Mouse (Mus musculus) cerebellum, adult 2 months (tissue): Measurements from ENCODE around the gene Clta. TPM values are rescaled to one million over a fixed set of nuclear protein-coding genes. Genes with fewer than 3 reads are reported as not detected.

Source experiments
- DNase-seq, 2 experiments: peaks; one replicate each; pipeline ENCODE4 v3.0.0; 2021
- H3K27ac ChIP-seq: fragments of 200-500 bp; 2 replicates; pipeline ENCODE4 v1.5.1; 2012; ENCODE audit warnings: low read length, control low read depth, inconsistent platforms; ENCODE audit not compliant: insufficient read depth
- H3K27me3 ChIP-seq: fragments of 200-500 bp; 2 replicates; pipeline ENCODE4 v1.6.1; 2012; ENCODE audit warnings: inconsistent platforms, mild to moderate bottlenecking, low read length, moderate library complexity; ENCODE audit not compliant: control insufficient read depth, insufficient read depth
- H3K4me1 ChIP-seq: fragments of 200-500 bp; 2 replicates; pipeline ENCODE4 v1.6.1; 2011; ENCODE audit warnings: low read length; ENCODE audit not compliant: control insufficient read depth, insufficient read depth
- H3K4me3 ChIP-seq: fragments of 200-500 bp; replicated peaks from 2 replicates; pipeline ENCODE3; 2011; ENCODE audit warnings: mild to moderate bottlenecking, low read depth, low read length, control low read depth; ENCODE audit not compliant: insufficient read depth
- CTCF ChIP-seq: fragments of 200-500 bp; IDR thresholded peaks from 2 replicates; pipeline ENCODE4 v1.5.1; 2011; ENCODE audit warnings: low read depth, mild to moderate bottlenecking, control low read depth, low read length, moderate library complexity, borderline replicate concordance; ENCODE audit not compliant: insufficient read depth
- POLR2A ChIP-seq: fragments of 200-500 bp; IDR thresholded peaks from 2 replicates; pipeline ENCODE4 v1.6.1; 2011; ENCODE audit warnings: low read length, control low read depth, borderline replicate concordance; ENCODE audit not compliant: insufficient read depth
- WGBS: fragments of 180-500 bp; shearing (Covaris S2); methylation state at CpG from one replicate; pipeline ENCODE4 v1.1.7; 2018; 5-methylcytosine and 5-hydroxymethylcytosine counted together
- polyA plus RNA-seq: library from polyadenylated mRNA; depleted of rRNA; stranded (reverse); fragments of >200 nt; gene quantifications from 2 replicates; pipeline ENCODE4 v1.2.3, GENCODE M21; 2012

Gene Clta
- polyA plus RNA-seq, 1 experiment: 486 TPM

- 3% methylated on average over 24 of the region's 24 CpGs for WGBS
- Histone ChIP-seq H3K4me3 (peak overlapping the region; percentile 16), H3K27ac (no peak overlapping the region), H3K4me1 (no peaks in the 10 kb centered on the region), H3K27me3 (no peaks in the 10 kb centered on the region)
- TF ChIP-seq CTCF: peak; percentile 83
- TF ChIP-seq POLR2A: no peak
- peak; percentile 80 to 86 for DNase-seq
Measured at GRCm38 (mm10) chr4:43982053-43982732, 22.1 kb upstream of the Clta start.

GRCm38 (mm10) chr4:43983181-43983580 lies 21.1 kb upstream of the Clta start, which contains the start of gene Ccin:
Ccin (plus strand) TSS chr4:43983483.
- H3K27me3 ChIP-seq: no peaks in the 10 kb centered on the region
- no peak for TF ChIP-seq POLR2A
- no peak for TF ChIP-seq CTCF
- H3K27ac ChIP-seq: no peak within 1 kb of the TSS
- H3K4me3 ChIP-seq: peak within 1 kb of the TSS; percentile 16
- WGBS: 74% methylated on average over 11 of the region's 11 CpGs
- no peak for DNase-seq
- no peaks in the 10 kb centered on the region for H3K4me1 ChIP-seq

- H3K4me1 ChIP-seq: no peaks in the 10 kb centered on the region
- H3K27ac ChIP-seq: no peak overlapping the region
- no peaks in the 10 kb centered on the region for H3K27me3 ChIP-seq
- no peak for DNase-seq
- no peak for TF ChIP-seq POLR2A
- TF ChIP-seq CTCF: no peak
- no peak overlapping the region for H3K4me3 ChIP-seq
- WGBS: 89% methylated on average over 22 of the region's 22 CpGs
Measured at GRCm38 (mm10) chr4:43983756-43984155, 20.5 kb upstream of the Clta start.

- TF ChIP-seq POLR2A: no peak
- TF ChIP-seq CTCF: no peak
- no peaks in the 10 kb centered on the region for H3K4me1 ChIP-seq
- whole genome bisulfite sequencing: 87% methylated on average over 19 of the region's 19 CpGs
- DNase-seq: no peak
- no peak overlapping the region for H3K27ac ChIP-seq
- no peaks in the 10 kb centered on the region for H3K27me3 ChIP-seq
- H3K4me3 ChIP-seq: no peak overlapping the region
Measured at GRCm38 (mm10) chr4:43984326-43984725, 19.9 kb upstream of the Clta start.

GRCm38 (mm10) chr4:43988976-43989375 lies 15.3 kb upstream of the Clta start:
- WGBS: 92% methylated on average over 3 of the region's 3 CpGs
- Histone ChIP-seq H3K27ac (no peak overlapping the region), H3K27me3 (no peaks in the 10 kb centered on the region), H3K4me3 (no peak overlapping the region), H3K4me1 (no peaks in the 10 kb centered on the region)
- no peak for TF ChIP-seq CTCF
- no peak for TF ChIP-seq POLR2A
- DNase-seq: no peak

GRCm38 (mm10) chr4:43993072-43993471 lies 11.2 kb upstream of the Clta start:
- no peak for DNase-seq
- 93% methylated on average over 11 of the region's 11 CpGs for WGBS
- H3K4me3 ChIP-seq: no peak overlapping the region
- no peaks in the 10 kb centered on the region for H3K4me1 ChIP-seq
- H3K27me3 ChIP-seq: no peaks in the 10 kb centered on the region
- no peak overlapping the region for H3K27ac ChIP-seq
- no peak for TF ChIP-seq CTCF
- no peak for TF ChIP-seq POLR2A

DNA sequence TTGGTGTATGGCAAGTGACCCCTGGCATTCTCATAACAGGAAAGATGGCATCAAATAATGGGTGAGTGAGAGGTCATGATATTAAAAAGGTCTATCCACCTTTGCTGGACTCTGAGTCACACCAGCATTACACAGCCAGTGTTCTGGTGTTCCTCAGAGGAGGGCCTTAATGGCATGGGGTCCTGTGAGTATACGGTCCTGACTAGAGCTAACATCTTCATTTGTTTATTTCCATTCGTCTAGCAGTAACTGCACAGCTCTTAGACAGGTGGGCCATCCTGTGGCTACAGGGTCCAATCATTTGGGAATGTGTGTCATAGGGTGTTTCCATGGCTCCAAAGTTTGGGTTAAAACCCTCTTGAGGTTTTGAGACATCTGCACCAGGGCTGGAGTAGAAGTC lies 9.9 kb upstream of the Clta start:
- DNase-seq: no peak
- Histone ChIP-seq H3K27ac (no peak overlapping the region), H3K4me3 (no peak overlapping the region), H3K27me3 (no peaks in the 10 kb centered on the region), H3K4me1 (no peaks in the 10 kb centered on the region)
- TF ChIP-seq POLR2A (no peak), CTCF (no peak)
- 73% methylated on average over 2 of the region's 2 CpGs for WGBS

- Histone ChIP-seq H3K4me3 (no peak overlapping the region), H3K27ac (no peak overlapping the region), H3K4me1 (no peaks in the 10 kb centered on the region), H3K27me3 (no peaks in the 10 kb centered on the region)
- 83% methylated on average over 6 of the region's 6 CpGs for WGBS
- DNase-seq: no peak
- TF ChIP-seq POLR2A (no peak), CTCF (no peak)
Measured at GRCm38 (mm10) chr4:44003622-44004021, 630 bp upstream of the Clta start.

DNA sequence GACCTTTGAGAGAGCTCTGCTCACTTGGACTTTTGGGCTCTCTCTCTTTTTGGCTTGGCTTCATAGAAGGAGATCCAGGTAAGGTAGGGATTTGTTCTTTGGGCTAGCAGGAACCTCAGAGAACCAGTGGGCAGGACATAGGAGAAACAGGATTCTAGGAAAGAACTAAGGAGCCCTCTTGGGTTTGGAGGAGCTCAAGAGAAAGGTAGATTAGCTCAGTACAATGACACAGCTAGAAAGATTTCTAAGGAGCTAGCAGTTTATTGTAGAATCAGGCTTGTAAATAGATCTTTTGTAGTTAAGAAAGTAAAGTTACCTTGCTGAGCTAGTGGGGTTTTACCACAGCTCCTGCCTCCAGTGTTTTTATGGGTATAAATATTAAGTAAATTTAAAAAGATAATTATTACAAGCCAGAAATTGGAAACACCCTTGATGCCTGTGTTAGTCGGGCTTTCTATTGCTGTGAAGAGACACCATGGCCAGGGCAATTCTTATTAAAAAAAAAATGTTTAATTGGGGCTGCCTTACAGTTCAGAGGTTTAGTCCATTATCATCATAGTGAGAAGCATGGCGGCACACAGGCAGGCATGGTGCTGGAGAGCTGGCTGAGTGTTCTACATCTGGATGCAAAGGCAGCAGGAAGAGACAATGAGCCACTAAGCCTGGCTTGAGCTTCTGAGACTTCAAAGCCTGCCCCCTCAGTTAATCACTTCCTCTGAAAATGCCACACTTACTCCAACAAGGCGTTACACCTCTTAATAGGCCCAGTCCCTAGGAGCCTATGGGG lies 564 bp downstream of the Clta start:
- H3K27me3 ChIP-seq: no peaks in the 10 kb centered on the region
- no peaks in the 10 kb centered on the region for H3K4me1 ChIP-seq
- H3K4me3 ChIP-seq: no peak overlapping the region
- 74% methylated on average over 3 of the region's 3 CpGs for WGBS
- DNase-seq: no peak
- no peak for TF ChIP-seq POLR2A
- no peak for TF ChIP-seq CTCF
- H3K27ac ChIP-seq: no peak overlapping the region
